Mouse (Mus musculus) spleen, adult 2 months (tissue): ENCODE data around the gene Mrpl27. TPM values are rescaled to one million over a fixed set of nuclear protein-coding genes. Genes with fewer than 3 reads are reported as not detected.

Experiments used
- DNase-seq, 2 experiments: peaks; one replicate each; pipeline versions ENCODE4 v3.0.0 to v3.0.0-alpha.2; 2012 to 2021; ENCODE audit warnings: low spot score in 2 of 2, low read depth in 1 of 2
- H3K27ac ChIP-seq: fragments of 200-500 bp; 2 replicates; pipeline ENCODE4 v1.5.1; 2012; ENCODE audit warnings: low read length, inconsistent platforms; ENCODE audit not compliant: insufficient read depth
- H3K27me3 ChIP-seq: fragments of 200-500 bp; 2 replicates; pipeline ENCODE4 v1.6.1; 2012; ENCODE audit warnings: mild to moderate bottlenecking, moderate library complexity, low read length, inconsistent platforms; ENCODE audit not compliant: control insufficient read depth, insufficient read depth
- H3K36me3 ChIP-seq: fragments of 200-500 bp; 2 replicates; pipeline ENCODE4 v1.6.1; 2012; ENCODE audit warnings: mild to moderate bottlenecking, low read length, inconsistent platforms; ENCODE audit not compliant: control insufficient read depth, insufficient read depth
- H3K4me1 ChIP-seq: fragments of 200-500 bp; 2 replicates; pipeline ENCODE4 v1.6.1; 2011; ENCODE audit warnings: inconsistent platforms; ENCODE audit not compliant: control insufficient read depth, insufficient read depth, insufficient read length
- H3K4me3 ChIP-seq: fragments of 200-500 bp; 2 replicates; pipeline ENCODE4 v1.5.1; 2011; ENCODE audit warnings: mild to moderate bottlenecking, inconsistent platforms; ENCODE audit not compliant: insufficient read depth, insufficient read length; ENCODE audit errors: extremely low read depth
- CTCF ChIP-seq: fragments of 200-500 bp; IDR thresholded peaks from 2 replicates; pipeline ENCODE4 v1.5.1; 2011; ENCODE audit warnings: mild to moderate bottlenecking, inconsistent platforms; ENCODE audit not compliant: insufficient read depth, insufficient read length, insufficient replicate concordance; ENCODE audit errors: extremely low read depth
- POLR2A ChIP-seq: fragments of 200-500 bp; IDR thresholded peaks from 2 replicates; pipeline ENCODE4 v1.6.1; 2011; ENCODE audit warnings: low read depth, low read length, inconsistent platforms
- WGBS: fragments of 180-500 bp; shearing (Covaris S2); methylation state at CpG from one replicate; pipeline ENCODE4 v1.1.7; 2018; 5-methylcytosine and 5-hydroxymethylcytosine counted together
- polyA plus RNA-seq: library from polyadenylated mRNA; depleted of rRNA; stranded (reverse); fragments of >200 nt; gene quantifications from 2 replicates; pipeline ENCODE4 v1.2.3, GENCODE M21; 2012; rRNA removed

The Mrpl27 gene
- polyA plus RNA-seq, 1 experiment = 11.9 TPM

- H3K27ac ChIP-seq = no peak overlapping the region
- WGBS = 90% methylated on average over 3 of the region's 3 CpGs
- H3K4me3 ChIP-seq = no peak overlapping the region
Observed at GRCm38 (mm10) chr11:94699399-94699798, 45.8 kb downstream of the Mrpl27 start.

GRCm38 (mm10) chr11:94701401-94702215 is 48.0 kb downstream of the Mrpl27 start:
- Histone ChIP-seq H3K4me1 (no peaks in the 10 kb centered on the region), H3K36me3 (no peaks in the 10 kb centered on the region), H3K4me3 (no peak overlapping the region), H3K27me3 (no peaks in the 10 kb centered on the region), H3K27ac (no peak overlapping the region)
- TF ChIP-seq POLR2A (no peak), CTCF (no peak)
- 86% methylated on average over 27 of the region's 27 CpGs for WGBS
- DNase-seq = no peak

More at GRCm38 (mm10) chr11:94699399-94699798, 45.8 kb downstream of the Mrpl27 start:
- no peak for TF ChIP-seq POLR2A
- TF ChIP-seq CTCF = no peak
- no peaks in the 10 kb centered on the region for H3K27me3 ChIP-seq
- DNase-seq = no peak
- H3K36me3 ChIP-seq = no peaks in the 10 kb centered on the region
- no peaks in the 10 kb centered on the region; the same call in 1 of the 2 replicates for H3K4me1 ChIP-seq

- DNase-seq = no peak
- no peak for TF ChIP-seq POLR2A
- TF ChIP-seq CTCF = no peak
- no peaks in the 10 kb centered on the region for H3K4me1 ChIP-seq
- no peaks in the 10 kb centered on the region for H3K36me3 ChIP-seq
- no peak overlapping the region for H3K4me3 ChIP-seq
- H3K27me3 ChIP-seq = no peaks in the 10 kb centered on the region
- H3K27ac ChIP-seq = no peak overlapping the region
- WGBS = 85% methylated on average over 3 of the region's 3 CpGs
Observed at GRCm38 (mm10) chr11:94702216-94702610, 48.6 kb downstream of the Mrpl27 start.

GRCm38 (mm10) chr11:94704020-94704419 is 50.5 kb downstream of the Mrpl27 start:
- Histone ChIP-seq H3K4me3 (no peak overlapping the region), H3K27ac (no peak overlapping the region), H3K27me3 (no peaks in the 10 kb centered on the region), H3K4me1 (no peaks in the 10 kb centered on the region), H3K36me3 (no peaks in the 10 kb centered on the region)
- no peak for DNase-seq
- 43% methylated on average over 7 of the region's 7 CpGs for WGBS
- TF ChIP-seq POLR2A (no peak), CTCF (no peak)

GRCm38 (mm10) chr11:94704472-94704871 is 50.9 kb downstream of the Mrpl27 start, which contains the start of gene Gm11541:
Gene Gm11541, minus strand, starts transcription at chr11:94704499.
- Histone ChIP-seq H3K27ac (no peak within 1 kb of the TSS), H3K4me1 (no peaks in the 10 kb centered on the region), H3K4me3 (no peak within 1 kb of the TSS), H3K36me3 (no peaks in the 10 kb centered on the region), H3K27me3 (no peaks in the 10 kb centered on the region)
- DNase-seq = no peak
- 87% methylated on average over 5 of the region's 5 CpGs for WGBS
- TF ChIP-seq POLR2A = no peak
- TF ChIP-seq CTCF = no peak

Other genes starting within 250 kb of the Mrpl27 start
- gene Cacna1g, start 179.6 kb upstream of the Mrpl27 start, polyA plus RNA-seq = 9.8 and 12.0 TPM in 2 replicates
- gene Spata20, start 167.6 kb upstream of the Mrpl27 start, polyA plus RNA-seq = not detected in 2 replicates
- gene Epn3, start 153.8 kb upstream of the Mrpl27 start, polyA plus RNA-seq = 0.23 and 0.39 TPM in 2 replicates
- 0.06 and 0.11 TPM in 2 replicates for gene Mycbpap, start 132.0 kb upstream of the Mrpl27 start, polyA plus RNA-seq
- gene Rsad1, start 104.5 kb upstream of the Mrpl27 start, polyA plus RNA-seq = 5.7 and 7.1 TPM in 2 replicates
- 0.11 and 0.20 TPM in 2 replicates for gene Chad, start 88.7 kb upstream of the Mrpl27 start, polyA plus RNA-seq
- gene Acsf2, start 51.9 kb upstream of the Mrpl27 start, polyA plus RNA-seq = 33.6 and 37.1 TPM in 2 replicates
- 29.3 and 31.4 TPM in 2 replicates for gene Lrrc59, start 24.0 kb upstream of the Mrpl27 start, polyA plus RNA-seq
- 1.8 and 2.3 TPM in 2 replicates for gene Eme1, start 197 bp downstream of the Mrpl27 start, polyA plus RNA-seq
- gene Xylt2, start 23.7 kb downstream of the Mrpl27 start, polyA plus RNA-seq = 25.7 and 34.0 TPM in 2 replicates
- not detected in 2 replicates for gene Gm11541, start 50.7 kb downstream of the Mrpl27 start, polyA plus RNA-seq
- gene Cdc34b, start 88.0 kb downstream of the Mrpl27 start, polyA plus RNA-seq = not detected in 2 replicates
- not detected in 2 replicates for gene Tmem92, start 128.9 kb downstream of the Mrpl27 start, polyA plus RNA-seq